Mouse (Mus musculus) liver, adult 2 months (tissue): ENCODE measurements around the gene Zfp972.
"Not testable (repeated sequence)": the region's sequence is repeated elsewhere in the genome, so short reads cannot be mapped to it uniquely, and the experiment has no call there.

Source experiments
- CTCF ChIP-seq: fragments of 200-500 bp; IDR thresholded peaks from 2 replicates; pipeline ENCODE4 v1.5.1; 2011; ENCODE audit warnings: low read depth, low read length, control low read depth
- POLR2A ChIP-seq: fragments of 200-500 bp; IDR thresholded peaks from 2 replicates; pipeline ENCODE4 v1.6.1; 2011; ENCODE audit warnings: low read length, control low read depth; ENCODE audit not compliant: insufficient read depth; ENCODE audit errors: extremely low read depth

- TF ChIP-seq CTCF, POLR2A: not testable (repeated sequence)
Observed at GRCm38 (mm10) chr2:177898171-177898570, 27.2 kb downstream of the Zfp972 start.
